Mouse (Mus musculus) intestine, embryonic 14.5 days (tissue): Measurements from ENCODE around the gene Cald1. TPM values are rescaled to one million over a fixed set of nuclear protein-coding genes. Genes with fewer than 3 reads are reported as not detected.

Experiments
- ATAC-seq: fragments of 200-750 bp; cut with Nextera tagmentation; replicated peaks from 2 replicates; pipeline ENCODE4 v1.8.0; 2017; ENCODE audit warnings: low read depth, moderate number of reproducible peaks, moderate TSS enrichment, moderate library complexity; ENCODE audit not compliant: low FRiP score, low TSS enrichment
- DNase-seq: peaks from one replicate; pipeline ENCODE4 v3.0.0-alpha.2; 2018; ENCODE audit warnings: low spot score
- H3K27ac ChIP-seq: fragments of 300-500 bp; sonication (generic); 2 replicates; pipeline ENCODE4 v1.5.1; 2014; ENCODE audit warnings: low read depth, mild to moderate bottlenecking, control low read depth
- H3K27me3 ChIP-seq: fragments of 300-500 bp; sonication (generic); replicated peaks from 2 replicates; pipeline ENCODE4 v1.6.1; 2014; ENCODE audit warnings: low read length, control low read depth; ENCODE audit not compliant: control insufficient read depth, insufficient read depth
- H3K36me3 ChIP-seq: fragments of 300-500 bp; sonication (generic); 2 replicates; pipeline ENCODE4 v1.6.1; 2014; ENCODE audit warnings: low read length, control low read depth; ENCODE audit not compliant: control insufficient read depth, insufficient read depth
- H3K4me1 ChIP-seq: fragments of 300-500 bp; sonication (generic); replicated peaks from 2 replicates; pipeline ENCODE4 v1.6.1; 2014; ENCODE audit warnings: low read length, control low read depth, mixed read lengths; ENCODE audit not compliant: control insufficient read depth, insufficient read depth
- H3K4me2 ChIP-seq: fragments of 300-500 bp; sonication (generic); 2 replicates; pipeline ENCODE4 v1.6.1; 2014; ENCODE audit warnings: low read length
- H3K4me3 ChIP-seq: fragments of 300-500 bp; sonication (generic); 2 replicates; pipeline ENCODE4 v1.5.1; 2014; ENCODE audit warnings: low read depth, low read length, control low read depth, mixed read lengths
- H3K9ac ChIP-seq: fragments of 300-500 bp; sonication (generic); 2 replicates; pipeline ENCODE4 v1.6.1; 2014; ENCODE audit warnings: mild to moderate bottlenecking, low read length
- H3K9me3 ChIP-seq: fragments of 300-500 bp; sonication (generic); 2 replicates; pipeline ENCODE4 v1.6.1; 2016; ENCODE audit warnings: low read length, control low read depth; ENCODE audit not compliant: control insufficient read depth
- WGBS: fragments of 180-500 bp; shearing (Covaris S2); extraction: QIAGEN DNeasy Blood & Tissue Kit; methylation state at CpG from one replicate; pipeline ENCODE4 v1.1.7; 2014; 5-methylcytosine and 5-hydroxymethylcytosine counted together
- polyA plus RNA-seq: library from polyadenylated mRNA; unstranded; fragments of >200 nt; fragmentation: Nextera tagmentation; extraction: Ambion mirVana; gene quantifications from 2 replicates; pipeline ENCODE4 v1.2.1, GENCODE M21; 2014

Gene Cald1
- polyA plus RNA-seq, 1 experiment from 2014 or later = 309 TPM

GRCm38 (mm10) chr6:34810651-34811050 lies 212.4 kb downstream of the Cald1 start:
- H3K27ac ChIP-seq = no peak overlapping the region
- no peaks in the 10 kb centered on the region for H3K36me3 ChIP-seq
- H3K27me3 ChIP-seq = no peaks in the 10 kb centered on the region
- WGBS = 92% methylated on average over 4 of the region's 4 CpGs
- H3K4me2 ChIP-seq = no peak overlapping the region
- no peak overlapping the region for H3K9ac ChIP-seq
- H3K4me3 ChIP-seq = no peak overlapping the region
- no peaks in the 10 kb centered on the region for H3K4me1 ChIP-seq
- DNase-seq (no peak), ATAC-seq (no peak)
- no peaks in the 10 kb centered on the region for H3K9me3 ChIP-seq

GRCm38 (mm10) chr6:34824406-34824805 lies 226.1 kb downstream of the Cald1 start:
- no peaks in the 10 kb centered on the region for H3K9me3 ChIP-seq
- H3K27ac ChIP-seq = no peak overlapping the region
- H3K4me2 ChIP-seq = no peak overlapping the region
- DNase-seq (no peak), ATAC-seq (no peak)
- H3K4me1 ChIP-seq = no peaks in the 10 kb centered on the region
- H3K4me3 ChIP-seq = no peak overlapping the region
- no peak overlapping the region for H3K9ac ChIP-seq
- H3K36me3 ChIP-seq = no peaks in the 10 kb centered on the region
- no peaks in the 10 kb centered on the region for H3K27me3 ChIP-seq

Other genes with a start within 250 kb of the Cald1 start
- gene Akr1b8, start 244.4 kb upstream of the Cald1 start, polyA plus RNA-seq = 6.2 and 6.6 TPM in 2 replicates
- 17.0 and 17.6 TPM in 2 replicates for gene Akr1b10, start 214.3 kb upstream of the Cald1 start, polyA plus RNA-seq
- gene Akr1b7, start 186.2 kb upstream of the Cald1 start, polyA plus RNA-seq = 0.23 TPM in 1 of 2 replicates, not detected in the other
- 30.4 and 38.1 TPM in 2 replicates for gene Bpgm, start 122.3 kb upstream of the Cald1 start, polyA plus RNA-seq
- 5.2 and 5.7 TPM in 2 replicates for gene Agbl3, start 181.9 kb downstream of the Cald1 start, polyA plus RNA-seq